Mouse (Mus musculus): Measurements from ENCODE around the gene Gm4131. TPM values are rescaled to one million over a fixed set of nuclear protein-coding genes. Genes with fewer than 3 reads are reported as not detected.

Gm4131 gene
- polyA plus RNA-seq, 1 experiment: not detected

GRCm38 (mm10) chr14:62468119-62468752, 98.5 kb downstream of the Gm4131 start:
- WGBS: 80% methylated on average over 6 of the region's 6 CpGs
- H3K27ac ChIP-seq (ENCODE audit: control insufficient read depth, insufficient read depth, low read depth, low read length, poor library complexity): no peak overlapping the region
- no peak overlapping the region for H3K4me3 ChIP-seq (replicated peaks; ENCODE audit: control insufficient read depth, low read depth, low read length)
- TF ChIP-seq POLR2A (IDR thresholded peaks at IDR 0.05; ENCODE audit: borderline replicate concordance, control insufficient read depth, low read depth, low read length): no peak
- TF ChIP-seq CTCF (IDR thresholded peaks at IDR 0.05; ENCODE audit: control insufficient read depth, insufficient read depth, low read length): no peak
- no peaks in the 10 kb centered on the region for H3K4me1 ChIP-seq (ENCODE audit: control insufficient read depth, insufficient read depth, low read length)

- no peak for TF ChIP-seq POLR2A (IDR thresholded peaks at IDR 0.05; ENCODE audit: borderline replicate concordance, control insufficient read depth, low read depth, low read length)
- no peak for TF ChIP-seq CTCF (IDR thresholded peaks at IDR 0.05; ENCODE audit: control insufficient read depth, insufficient read depth, low read length)
- 43% methylated on average over 9 of the region's 9 CpGs for WGBS
- H3K27ac ChIP-seq (ENCODE audit: control insufficient read depth, insufficient read depth, low read depth, low read length, poor library complexity): no peak overlapping the region; the same call in 1 of the 2 replicates
These were observed 101.8 kb downstream of the Gm4131 start for GRCm38 (mm10) chr14:62464966-62465365.

GRCm38 (mm10) chr14:62459541-62459940, 107.2 kb downstream of the Gm4131 start:
- no peaks in the 10 kb centered on the region; the same call in 1 of the 2 replicates for H3K4me1 ChIP-seq (ENCODE audit: control insufficient read depth, insufficient read depth, low read length)
- WGBS: 63% methylated on average over 11 of the region's 11 CpGs
- no peak overlapping the region for H3K27ac ChIP-seq (ENCODE audit: control insufficient read depth, insufficient read depth, low read depth, low read length, poor library complexity)
- no peak overlapping the region for H3K4me3 ChIP-seq (replicated peaks; ENCODE audit: control insufficient read depth, low read depth, low read length)
- TF ChIP-seq CTCF (IDR thresholded peaks at IDR 0.05; ENCODE audit: control insufficient read depth, insufficient read depth, low read length): peak; percentile 39
- TF ChIP-seq POLR2A (IDR thresholded peaks at IDR 0.05; ENCODE audit: borderline replicate concordance, control insufficient read depth, low read depth, low read length): no peak

More at GRCm38 (mm10) chr14:62464966-62465365, 101.8 kb downstream of the Gm4131 start:
- no peaks in the 10 kb centered on the region for H3K4me1 ChIP-seq (ENCODE audit: control insufficient read depth, insufficient read depth, low read length)
- H3K4me3 ChIP-seq (replicated peaks; ENCODE audit: control insufficient read depth, low read depth, low read length): no peak overlapping the region

GRCm38 (mm10) chr14:62457420-62458181, 109.1 kb downstream of the Gm4131 start:
- no peak overlapping the region for H3K4me3 ChIP-seq (replicated peaks; ENCODE audit: control insufficient read depth, low read depth, low read length)
- H3K27ac ChIP-seq (ENCODE audit: control insufficient read depth, insufficient read depth, low read depth, low read length, poor library complexity): no peak overlapping the region
- H3K4me1 ChIP-seq (ENCODE audit: control insufficient read depth, insufficient read depth, low read length): no peaks in the 10 kb centered on the region; the same call in 1 of the 2 replicates
- 20% methylated on average over 22 of the region's 22 CpGs for WGBS
- TF ChIP-seq CTCF (IDR thresholded peaks at IDR 0.05; ENCODE audit: control insufficient read depth, insufficient read depth, low read length) (peak; percentile 74), POLR2A (IDR thresholded peaks at IDR 0.05; ENCODE audit: borderline replicate concordance, control insufficient read depth, low read depth, low read length) (no peak)

GRCm38 (mm10) chr14:62456239-62456747, 110.4 kb downstream of the Gm4131 start, which contains the start of gene Gucy1b2:
Gene Gucy1b2 (minus strand): TSS chr14:62456289.
- no peaks in the 10 kb centered on the region; the same call in 1 of the 2 replicates for H3K4me1 ChIP-seq (ENCODE audit: control insufficient read depth, insufficient read depth, low read length)
- H3K27ac ChIP-seq (ENCODE audit: control insufficient read depth, insufficient read depth, low read depth, low read length, poor library complexity): no peak within 1 kb of the TSS
- no peak within 1 kb of the TSS for H3K4me3 ChIP-seq (replicated peaks; ENCODE audit: control insufficient read depth, low read depth, low read length)
- 78% methylated on average over 9 of the region's 9 CpGs for WGBS
- TF ChIP-seq CTCF (IDR thresholded peaks at IDR 0.05; ENCODE audit: control insufficient read depth, insufficient read depth, low read length) (no peak), POLR2A (IDR thresholded peaks at IDR 0.05; ENCODE audit: borderline replicate concordance, control insufficient read depth, low read depth, low read length) (no peak)

- H3K4me3 ChIP-seq (replicated peaks; ENCODE audit: control insufficient read depth, low read depth, low read length): no peak overlapping the region
- no peaks in the 10 kb centered on the region; the same call in 1 of the 2 replicates for H3K4me1 ChIP-seq (ENCODE audit: control insufficient read depth, insufficient read depth, low read length)
- H3K27ac ChIP-seq (ENCODE audit: control insufficient read depth, insufficient read depth, low read depth, low read length, poor library complexity): no peak overlapping the region
- WGBS: 77% methylated on average over 5 of the region's 5 CpGs
- no peak for TF ChIP-seq CTCF (IDR thresholded peaks at IDR 0.05; ENCODE audit: control insufficient read depth, insufficient read depth, low read length)
These were observed 111.2 kb downstream of the Gm4131 start for GRCm38 (mm10) chr14:62455570-62455879.

- TF ChIP-seq CTCF (IDR thresholded peaks at IDR 0.05; ENCODE audit: control insufficient read depth, insufficient read depth, low read length) (no peak), POLR2A (IDR thresholded peaks at IDR 0.05; ENCODE audit: borderline replicate concordance, control insufficient read depth, low read depth, low read length) (no peak)
- WGBS: 74% methylated on average over 9 of the region's 9 CpGs
- H3K4me3 ChIP-seq (replicated peaks; ENCODE audit: control insufficient read depth, low read depth, low read length): no peak overlapping the region
- H3K27ac ChIP-seq (ENCODE audit: control insufficient read depth, insufficient read depth, low read depth, low read length, poor library complexity): no peak overlapping the region
- H3K4me1 ChIP-seq (ENCODE audit: control insufficient read depth, insufficient read depth, low read length): no peaks in the 10 kb centered on the region; the same call in 1 of the 2 replicates
These were observed 111.8 kb downstream of the Gm4131 start for GRCm38 (mm10) chr14:62454760-62455569.

GRCm38 (mm10) chr14:62454136-62454535, 112.6 kb downstream of the Gm4131 start:
- Histone ChIP-seq H3K27ac (ENCODE audit: control insufficient read depth, insufficient read depth, low read depth, low read length, poor library complexity) (no peak overlapping the region), H3K4me1 (ENCODE audit: control insufficient read depth, insufficient read depth, low read length) (no peaks in the 10 kb centered on the region; the same call in 1 of the 2 replicates), H3K4me3 (replicated peaks; ENCODE audit: control insufficient read depth, low read depth, low read length) (no peak overlapping the region)
- no peak for TF ChIP-seq CTCF (IDR thresholded peaks at IDR 0.05; ENCODE audit: control insufficient read depth, insufficient read depth, low read length)
- TF ChIP-seq POLR2A (IDR thresholded peaks at IDR 0.05; ENCODE audit: borderline replicate concordance, control insufficient read depth, low read depth, low read length): no peak
- 75% methylated on average over 3 of the region's 3 CpGs for WGBS
